Mouse (Mus musculus) heart, adult 2 months (tissue): ENCODE measurements at regions not wholly inside any gene's neighbourhood (a gene's known extent, or its start where the extent isn't known, plus 50 kb on each side); places are given as distances from the start of the nearest gene placed in this dataset.

Source experiments
- DNase-seq, 2 experiments: peaks; one replicate each; pipeline ENCODE4 v3.0.0; 2021
- H3K27ac ChIP-seq: fragments of 200-600 bp; 2 replicates; pipeline ENCODE4 v1.8.1; 2022
- H3K27me3 ChIP-seq: fragments of 200-500 bp; 2 replicates; pipeline ENCODE4 v1.6.1; 2012; ENCODE audit warnings: mild to moderate bottlenecking, low read length, inconsistent platforms, mixed read lengths; ENCODE audit not compliant: control insufficient read depth, insufficient read depth
- H3K36me3 ChIP-seq: fragments of 200-500 bp; 2 replicates; pipeline ENCODE4 v1.6.1; 2012; ENCODE audit warnings: low read length, inconsistent platforms; ENCODE audit not compliant: control insufficient read depth, insufficient read depth
- H3K4me1 ChIP-seq: fragments of 200-500 bp; 2 replicates; pipeline ENCODE4 v1.6.1; 2011; ENCODE audit warnings: low read length; ENCODE audit not compliant: control insufficient read depth, insufficient read depth
- H3K4me3 ChIP-seq: fragments of 200-600 bp; 2 replicates; pipeline ENCODE4 v1.8.1; 2022
- H3K79me2 ChIP-seq: fragments of 200-500 bp; replicated peaks from 2 replicates; pipeline ENCODE4 v1.6.1; 2012; ENCODE audit warnings: mild to moderate bottlenecking, inconsistent platforms, low read length, moderate library complexity, mixed read lengths; ENCODE audit not compliant: control insufficient read depth, insufficient read depth
- H3K9ac ChIP-seq: fragments of 200-500 bp; 2 replicates; pipeline ENCODE4 v1.6.1; 2012; ENCODE audit warnings: low read depth, mild to moderate bottlenecking, control low read depth, inconsistent platforms, low read length, mixed read lengths
- CTCF ChIP-seq: fragments of 200-600 bp; IDR thresholded peaks from 2 replicates; pipeline ENCODE4 v1.8.1; 2022; ENCODE audit warnings: antibody characterized with exemption, mild to moderate bottlenecking, moderate library complexity
- EP300 ChIP-seq: fragments of 200-500 bp; IDR thresholded peaks from 2 replicates; pipeline ENCODE4 v1.6.1; 2011; ENCODE audit warnings: low read depth, low read length, control low read depth; ENCODE audit not compliant: insufficient read depth
- POLR2A ChIP-seq: fragments of 200-500 bp; IDR thresholded peaks from 2 replicates; pipeline ENCODE4 v1.6.1; 2011; ENCODE audit warnings: mild to moderate bottlenecking, low read depth, low read length, control low read depth; ENCODE audit not compliant: insufficient read depth
- WGBS: fragments of 180-500 bp; shearing (Covaris S2); methylation state at CpG from one replicate; pipeline ENCODE4 v1.1.7; 2018; 5-methylcytosine and 5-hydroxymethylcytosine counted together
- intact Hi-C: fragments of 180-260 bp; cut with DNase I; formaldehyde crosslinking; loops from one replicate; pipeline ENCODE4 v1.15.1; 2025

DNA sequence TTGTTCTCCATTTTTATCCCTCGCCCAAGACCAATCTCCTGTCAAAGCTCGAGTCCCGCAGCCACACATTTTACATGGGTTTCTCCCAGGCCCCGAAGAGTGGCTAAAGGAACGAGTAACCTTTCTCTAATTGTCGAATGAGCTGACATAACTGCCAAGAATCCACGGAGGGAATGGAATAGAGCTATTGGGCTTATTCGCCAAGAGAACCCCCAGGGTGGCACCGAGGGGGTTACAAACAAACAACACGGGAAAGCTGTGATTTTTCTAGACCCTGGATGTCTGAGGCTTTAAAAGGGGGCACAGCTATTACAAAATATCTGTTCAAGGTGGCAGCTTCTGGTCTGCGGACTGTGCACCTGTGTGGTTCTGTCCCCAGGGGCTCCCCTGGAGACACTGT is 290.4 kb downstream of the Barhl2 start:
- Histone ChIP-seq H3K36me3 (no peaks in the 10 kb centered on the region), H3K9ac (no peak overlapping the region), H3K27ac (no peak overlapping the region), H3K79me2 (no peaks in the 10 kb centered on the region), H3K4me3 (no peak overlapping the region), H3K4me1 (no peaks in the 10 kb centered on the region), H3K27me3 (no peaks in the 10 kb centered on the region)
- TF ChIP-seq CTCF (no peak), POLR2A (no peak), EP300 (no peak)
- 83% methylated on average over 11 of the region's 11 CpGs for WGBS
- no peak for DNase-seq
- intact Hi-C loops: no loop called here

- Histone ChIP-seq H3K4me3 (no peak overlapping the region), H3K79me2 (no peaks in the 10 kb centered on the region), H3K36me3 (no peaks in the 10 kb centered on the region), H3K27ac (no peak overlapping the region), H3K4me1 (no peaks in the 10 kb centered on the region), H3K27me3 (no peaks in the 10 kb centered on the region), H3K9ac (no peak overlapping the region)
- TF ChIP-seq POLR2A: no peak
- no peak for DNase-seq
- intact Hi-C loops: no loop called here
- 60% methylated on average over 5 of the region's 5 CpGs for WGBS
Measured at GRCm38 (mm10) chr5:106166266-106166665, 289.9 kb downstream of the Zfp326 start.

DNA sequence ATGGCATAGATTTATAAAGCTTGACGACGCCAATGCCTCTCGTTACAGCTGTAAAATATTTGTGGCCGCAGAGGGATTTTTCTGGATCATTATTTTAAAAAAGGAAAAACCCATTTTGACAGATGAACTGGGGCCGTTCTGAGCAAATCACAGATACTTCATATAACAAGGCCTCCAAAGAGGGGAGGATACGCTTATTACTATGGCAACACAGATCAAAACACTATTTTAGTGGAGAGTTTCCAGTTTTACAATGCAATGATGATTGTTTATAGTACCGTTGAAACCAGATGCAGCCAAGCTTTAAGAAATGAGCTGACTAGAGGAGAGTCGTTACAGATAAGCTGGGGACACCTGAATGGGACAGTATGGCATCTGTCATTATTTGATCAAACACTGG is 287.8 kb downstream of the Zfp326 start:
- no peaks in the 10 kb centered on the region for H3K36me3 ChIP-seq
- H3K27me3 ChIP-seq: no peaks in the 10 kb centered on the region
- H3K4me1 ChIP-seq: no peaks in the 10 kb centered on the region
- no peak overlapping the region for H3K9ac ChIP-seq
- no peaks in the 10 kb centered on the region for H3K79me2 ChIP-seq
- intact Hi-C loops: no loop called here
- WGBS: 84% methylated on average over 8 of the region's 8 CpGs
- H3K27ac ChIP-seq: no peak overlapping the region
- TF ChIP-seq CTCF: no peak
- TF ChIP-seq POLR2A: no peak
- no peak for TF ChIP-seq EP300
- H3K4me3 ChIP-seq: no peak overlapping the region
- no peak for DNase-seq

DNA sequence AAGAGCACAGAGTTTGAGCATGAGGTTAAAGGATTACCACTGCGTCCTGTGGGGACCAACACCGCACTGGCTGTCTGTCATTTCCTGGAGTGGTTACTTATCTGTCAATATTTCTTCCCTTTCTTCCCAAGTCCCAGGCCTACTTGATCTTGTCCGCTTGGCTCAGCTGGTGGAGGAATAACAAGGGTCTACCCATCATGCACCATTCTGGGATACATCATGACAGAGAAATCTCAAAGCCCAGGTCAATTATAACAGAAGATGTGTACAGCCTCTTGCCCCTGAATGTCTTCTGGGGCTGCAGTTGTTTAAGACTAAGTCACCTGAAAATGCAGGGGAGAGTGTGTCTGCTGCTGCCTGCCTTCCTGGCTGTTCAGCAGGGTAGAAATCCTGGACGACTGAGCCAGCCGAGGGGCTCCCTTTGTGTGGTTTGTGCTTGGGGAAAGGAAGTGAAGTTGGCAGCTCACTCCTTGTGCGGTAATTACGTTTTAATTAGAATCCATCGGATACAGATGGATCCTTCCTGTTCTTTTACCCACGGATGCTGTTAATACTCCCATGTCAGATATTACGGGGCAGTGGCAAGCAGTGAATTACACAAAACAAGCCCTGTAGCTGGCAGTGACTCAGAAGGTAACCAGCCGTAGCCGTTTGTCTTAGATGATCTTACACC is 286.8 kb downstream of the Zfp326 start:
- Histone ChIP-seq H3K4me1 (no peaks in the 10 kb centered on the region), H3K36me3 (no peaks in the 10 kb centered on the region), H3K79me2 (no peaks in the 10 kb centered on the region), H3K27ac (no peak overlapping the region), H3K9ac (no peak overlapping the region), H3K27me3 (no peaks in the 10 kb centered on the region), H3K4me3 (no peak overlapping the region)
- TF ChIP-seq CTCF (no peak), EP300 (no peak)
- intact Hi-C loops: no loop called here
- 46% methylated on average over 12 of the region's 12 CpGs for WGBS
- DNase-seq: no peak

DNA sequence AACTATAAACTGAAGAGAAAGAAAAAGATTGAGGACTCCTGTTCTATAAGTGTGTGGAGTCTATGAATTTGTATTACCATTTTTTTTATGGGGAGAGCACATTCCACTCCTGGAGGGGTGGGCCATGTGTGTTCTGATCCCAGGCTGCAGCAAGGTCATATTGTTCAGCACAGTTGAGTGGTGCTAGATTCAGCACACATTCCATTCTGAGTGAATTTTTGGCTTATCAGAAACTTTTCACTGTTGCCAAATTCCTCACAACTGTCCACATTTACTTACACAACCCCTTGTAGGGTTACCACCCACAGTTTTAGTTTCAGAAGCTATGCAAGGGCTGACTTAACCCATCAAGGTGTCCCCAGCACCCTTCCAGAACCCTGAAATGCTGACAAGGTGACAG is 262.7 kb downstream of the Zfp326 start:
- no peak for TF ChIP-seq CTCF
- TF ChIP-seq EP300: no peak
- TF ChIP-seq POLR2A: no peak
- Histone ChIP-seq H3K27ac (no peak overlapping the region), H3K9ac (no peak overlapping the region), H3K4me1 (no peaks in the 10 kb centered on the region), H3K4me3 (no peak overlapping the region), H3K27me3 (no peaks in the 10 kb centered on the region), H3K79me2 (no peaks in the 10 kb centered on the region), H3K36me3 (no peaks in the 10 kb centered on the region)
- intact Hi-C loops: no loop called here
- DNase-seq: no peak

DNA sequence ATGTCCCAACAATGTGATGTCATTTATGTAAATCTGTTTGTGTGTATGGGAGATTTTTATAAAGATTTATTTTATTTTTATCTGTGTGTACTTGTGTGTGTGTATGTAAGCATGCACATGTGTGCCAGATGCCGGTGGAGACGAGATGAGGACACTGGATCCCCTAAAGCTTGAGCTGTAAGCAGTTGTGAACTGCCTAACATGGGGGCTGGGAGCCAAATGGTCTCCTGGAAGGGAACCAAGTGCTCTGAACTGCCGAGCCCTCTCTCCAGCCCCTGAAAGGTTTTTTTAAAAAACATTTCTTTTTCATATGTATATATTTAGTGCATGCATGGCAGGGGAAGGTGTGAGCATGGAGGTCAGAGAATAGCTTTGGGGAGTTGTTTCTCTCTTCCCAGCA is 246.6 kb downstream of the Zfp326 start:
- TF ChIP-seq CTCF: no peak
- no peak for TF ChIP-seq EP300
- no peak for TF ChIP-seq POLR2A
- Histone ChIP-seq H3K4me1 (no peaks in the 10 kb centered on the region), H3K4me3 (no peak overlapping the region), H3K79me2 (no peaks in the 10 kb centered on the region), H3K9ac (no peak overlapping the region), H3K27ac (no peak overlapping the region), H3K36me3 (no peaks in the 10 kb centered on the region), H3K27me3 (no peaks in the 10 kb centered on the region)
- intact Hi-C loops: no loop called here
- WGBS: 50% methylated on average over 3 of the region's 3 CpGs
- no peak for DNase-seq

- Histone ChIP-seq H3K79me2 (no peaks in the 10 kb centered on the region), H3K36me3 (no peaks in the 10 kb centered on the region), H3K4me1 (no peaks in the 10 kb centered on the region), H3K9ac (no peak overlapping the region), H3K27me3 (no peaks in the 10 kb centered on the region), H3K27ac (no peak overlapping the region), H3K4me3 (no peak overlapping the region)
- no peak for TF ChIP-seq POLR2A
- no peak for TF ChIP-seq EP300
- no peak for TF ChIP-seq CTCF
- intact Hi-C loops: no loop called here
- WGBS: 57% methylated on average over 1 of the region's 1 CpGs
- no peak for DNase-seq
Measured at GRCm38 (mm10) chr5:106119584-106119983, 243.2 kb downstream of the Zfp326 start.
